Mouse (Mus musculus) bone marrow, adult 2 months (tissue): ENCODE measurements around the gene Kcnq1. TPM values are rescaled to one million over a fixed set of nuclear protein-coding genes. Genes with fewer than 3 reads are reported as not detected.

Experiments
- H3K27ac ChIP-seq: fragments of 200-500 bp; 2 replicates; pipeline ENCODE4 v1.5.1; 2012; ENCODE audit warnings: low read depth, mild to moderate bottlenecking, control low read depth, inconsistent platforms, low read length; ENCODE audit not compliant: control insufficient read depth, poor library complexity, insufficient read depth
- H3K4me1 ChIP-seq: fragments of 200-500 bp; 2 replicates; pipeline ENCODE4 v1.6.1; 2011; ENCODE audit warnings: low read length; ENCODE audit not compliant: control insufficient read depth, insufficient read depth
- H3K4me3 ChIP-seq: fragments of 200-500 bp; replicated peaks from 2 replicates; pipeline ENCODE3; 2011; ENCODE audit warnings: mild to moderate bottlenecking, low read depth, low read length, control low read depth; ENCODE audit not compliant: control insufficient read depth
- CTCF ChIP-seq: fragments of 200-500 bp; IDR thresholded peaks from 2 replicates; pipeline ENCODE4 v1.5.1; 2011; ENCODE audit warnings: low read length, control low read depth; ENCODE audit not compliant: control insufficient read depth, insufficient read depth
- POLR2A ChIP-seq: fragments of 200-500 bp; IDR thresholded peaks from 2 replicates; pipeline ENCODE4 v1.6.1; 2011; ENCODE audit warnings: low read depth, mild to moderate bottlenecking, control low read depth, low read length, borderline replicate concordance; ENCODE audit not compliant: control insufficient read depth
- WGBS: fragments of 180-500 bp; shearing (Covaris S2); methylation state at CpG from one replicate; pipeline ENCODE4 v1.1.7; 2018; 5-methylcytosine and 5-hydroxymethylcytosine counted together
- polyA plus RNA-seq: library from polyadenylated mRNA; stranded (reverse); fragments of >200 nt; gene quantifications from 2 replicates; pipeline ENCODE4 v1.2.4, GENCODE M21; 2011; ENCODE audit warnings: low replicate concordance; ENCODE audit not compliant: missing spikeins, insufficient read depth, insufficient read length

Kcnq1 gene
- polyA plus RNA-seq, 1 experiment, result 1.3 TPM

DNA sequence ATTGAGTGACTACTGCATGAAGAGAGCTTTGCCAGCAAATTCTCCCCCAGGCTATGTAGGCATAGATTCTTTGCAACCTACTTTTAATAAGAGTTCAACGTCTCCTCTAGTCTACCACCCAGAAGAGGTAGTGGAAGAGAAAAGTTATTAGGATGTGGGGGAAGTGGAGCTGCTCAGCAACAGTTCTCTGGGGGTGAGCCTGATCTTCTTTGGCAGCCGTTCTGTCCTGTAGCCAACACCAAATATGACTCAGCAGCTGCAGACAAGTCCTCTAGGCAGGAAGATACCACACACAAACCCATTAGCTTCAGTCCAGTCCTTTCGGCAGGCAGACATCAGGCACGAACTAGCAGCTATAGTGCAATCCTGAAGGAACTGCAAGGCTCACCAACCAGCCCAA is 5.4 kb upstream of the Kcnq1 start:
- no peaks in the 10 kb centered on the region for H3K4me1 ChIP-seq
- WGBS, result 4% methylated on average over 4 of the region's 4 CpGs
- no peak overlapping the region for H3K27ac ChIP-seq
- H3K4me3 ChIP-seq, result no peak overlapping the region
- TF ChIP-seq CTCF (no peak), POLR2A (no peak)

DNA sequence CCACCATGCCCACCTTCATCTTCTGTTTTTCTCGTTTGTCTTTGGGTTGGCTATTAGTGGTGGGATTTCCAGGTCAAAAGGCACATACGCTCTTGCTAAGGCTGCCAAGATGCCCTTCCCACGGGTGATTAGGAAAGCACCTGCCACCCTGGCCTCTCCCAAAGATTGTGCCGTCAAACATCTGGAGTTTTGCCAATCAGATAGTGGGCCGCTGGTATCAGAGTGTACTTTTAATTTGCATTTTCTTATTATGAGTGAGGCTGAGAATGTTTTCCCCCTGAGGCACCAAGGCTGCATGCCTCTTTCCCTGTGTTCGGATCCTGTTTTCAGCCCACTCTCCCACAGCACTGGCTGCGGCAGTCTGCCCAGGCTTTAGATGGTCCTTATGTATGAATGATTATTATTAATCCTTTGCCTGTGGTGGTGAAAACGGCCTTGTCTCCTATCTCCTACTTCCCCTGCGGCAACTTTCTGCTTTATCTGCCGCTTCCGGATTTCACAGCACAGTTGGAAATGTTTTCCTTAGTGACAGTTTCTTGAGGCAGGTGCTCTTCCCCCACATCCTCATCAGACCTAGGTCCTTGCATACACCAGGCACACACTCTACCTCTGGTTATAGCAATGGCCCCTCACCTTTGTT is 784 bp upstream of the Kcnq1 start:
- TF ChIP-seq POLR2A (no peak), CTCF (no peak)
- Histone ChIP-seq H3K4me1 (no peaks in the 10 kb centered on the region), H3K27ac (no peak overlapping the region), H3K4me3 (no peak overlapping the region)
- whole genome bisulfite sequencing, result 56% methylated on average over 11 of the region's 11 CpGs

- H3K4me3 ChIP-seq, result no peak overlapping the region
- 6% methylated on average over 57 of the region's 57 CpGs for WGBS
- no peak overlapping the region for H3K27ac ChIP-seq
Observed at GRCm38 (mm10) chr7:143106672-143107465, 707 bp downstream of the Kcnq1 start.

GRCm38 (mm10) chr7:143108200-143108599 is 2.0 kb downstream of the Kcnq1 start:
- TF ChIP-seq POLR2A (no peak), CTCF (no peak)
- H3K4me3 ChIP-seq, result no peak overlapping the region
- no peak overlapping the region for H3K27ac ChIP-seq
- no peaks in the 10 kb centered on the region for H3K4me1 ChIP-seq
- 34% methylated on average over 5 of the region's 5 CpGs for WGBS

More at GRCm38 (mm10) chr7:143106672-143107465, 707 bp downstream of the Kcnq1 start:
- TF ChIP-seq POLR2A, result no peak
- no peak for TF ChIP-seq CTCF
- no peaks in the 10 kb centered on the region for H3K4me1 ChIP-seq

DNA sequence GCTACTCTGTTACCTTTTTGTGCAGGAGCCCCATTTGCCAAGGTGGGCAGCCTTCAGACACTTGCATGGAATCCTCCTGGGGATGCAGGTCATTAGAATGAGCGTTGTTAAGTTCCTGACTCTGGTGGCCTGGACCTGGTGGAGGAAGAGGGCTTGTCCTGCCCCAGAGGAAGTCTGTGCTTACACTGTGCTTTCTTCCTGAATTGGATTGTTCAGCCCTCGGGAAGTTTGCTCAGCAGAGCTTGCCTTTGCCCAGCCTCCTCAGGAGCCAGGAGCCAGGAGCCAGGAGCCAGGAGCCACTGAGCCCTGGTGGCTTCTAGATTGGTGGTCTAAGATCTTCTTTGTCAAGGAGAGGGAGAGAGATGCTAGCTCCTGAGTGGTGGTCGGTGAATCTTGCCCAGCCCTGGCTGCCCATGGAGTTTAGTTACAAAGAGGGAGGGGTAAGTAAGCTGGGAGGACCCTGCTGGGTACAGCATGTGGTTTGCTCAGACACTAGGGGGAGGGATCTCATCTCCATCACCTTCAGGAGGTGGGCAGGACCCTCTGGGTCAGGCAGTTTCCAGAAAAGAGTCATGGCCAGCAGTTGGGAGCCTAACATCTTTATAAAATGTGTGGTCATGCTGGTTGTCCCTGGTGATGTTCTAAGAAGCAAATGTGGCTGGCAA is 3.0 kb downstream of the Kcnq1 start:
- no peak for TF ChIP-seq CTCF
- no peak for TF ChIP-seq POLR2A
- H3K4me1 ChIP-seq, result no peaks in the 10 kb centered on the region
- H3K4me3 ChIP-seq, result no peak overlapping the region
- H3K27ac ChIP-seq, result no peak overlapping the region
- 9% methylated on average over 3 of the region's 3 CpGs for WGBS

- no peak overlapping the region for H3K27ac ChIP-seq
- WGBS, result 53% methylated on average over 3 of the region's 3 CpGs
- H3K4me1 ChIP-seq, result no peaks in the 10 kb centered on the region
- no peak for TF ChIP-seq CTCF
- no peak for TF ChIP-seq POLR2A
- H3K4me3 ChIP-seq, result no peak overlapping the region
Observed at GRCm38 (mm10) chr7:143109696-143110095, 3.5 kb downstream of the Kcnq1 start.

- no peaks in the 10 kb centered on the region for H3K4me1 ChIP-seq
- no peak overlapping the region for H3K27ac ChIP-seq
- 71% methylated on average over 1 of the region's 1 CpGs for WGBS
- no peak overlapping the region for H3K4me3 ChIP-seq
- TF ChIP-seq POLR2A (no peak), CTCF (no peak)
Observed at GRCm38 (mm10) chr7:143110803-143111202, 4.6 kb downstream of the Kcnq1 start.

- no peak overlapping the region for H3K27ac ChIP-seq
- no peaks in the 10 kb centered on the region for H3K4me1 ChIP-seq
- WGBS, result 57% methylated on average over 4 of the region's 4 CpGs
- no peak for TF ChIP-seq POLR2A
- TF ChIP-seq CTCF, result no peak
- H3K4me3 ChIP-seq, result no peak overlapping the region
Observed at GRCm38 (mm10) chr7:143111719-143112118, 5.6 kb downstream of the Kcnq1 start.
